Mouse (Mus musculus) midbrain, embryonic 15.5 days (tissue): ENCODE data around the gene Cacna2d3. TPM values are rescaled to one million over a fixed set of nuclear protein-coding genes. Genes with fewer than 3 reads are reported as not detected.

Experiments
- ATAC-seq: fragments of 200-750 bp; cut with Nextera tagmentation; replicated peaks from 2 replicates; pipeline ENCODE4 v1.8.0; 2017; ENCODE audit warnings: moderate TSS enrichment
- H3K27ac ChIP-seq: fragments of 300-500 bp; sonication (generic); 2 replicates; pipeline ENCODE4 v1.5.1; 2015; ENCODE audit warnings: mild to moderate bottlenecking, inconsistent platforms
- H3K27me3 ChIP-seq: fragments of 300-500 bp; sonication (generic); replicated peaks from 2 replicates; pipeline ENCODE4 v1.6.1; 2015; ENCODE audit warnings: inconsistent platforms
- H3K36me3 ChIP-seq: fragments of 300-500 bp; sonication (generic); replicated peaks from 2 replicates; pipeline ENCODE4 v1.6.1; 2015; ENCODE audit warnings: inconsistent platforms
- H3K4me1 ChIP-seq: fragments of 300-500 bp; sonication (generic); 2 replicates; pipeline ENCODE4 v1.6.1; 2015; ENCODE audit warnings: inconsistent platforms
- H3K4me2 ChIP-seq: fragments of 300-500 bp; sonication (generic); 2 replicates; pipeline ENCODE4 v1.6.1; 2015; ENCODE audit warnings: inconsistent platforms, mild to moderate bottlenecking, moderate library complexity
- H3K4me3 ChIP-seq: fragments of 300-500 bp; sonication (generic); 2 replicates; pipeline ENCODE4 v1.5.1; 2015; ENCODE audit warnings: mild to moderate bottlenecking, inconsistent platforms
- H3K9ac ChIP-seq: fragments of 300-500 bp; sonication (generic); 2 replicates; pipeline ENCODE4 v1.6.1; 2015; ENCODE audit warnings: mild to moderate bottlenecking, inconsistent platforms
- H3K9me3 ChIP-seq: fragments of 300-500 bp; sonication (generic); 2 replicates; pipeline ENCODE4 v1.6.1; 2016; ENCODE audit warnings: inconsistent platforms
- WGBS: fragments of 180-500 bp; shearing (Covaris S2); methylation state at CpG from one replicate; pipeline ENCODE4 v1.1.7; 2015; ENCODE audit warnings: mixed read lengths; 5-methylcytosine and 5-hydroxymethylcytosine counted together
- polyA plus RNA-seq: library from polyadenylated mRNA; unstranded; fragments of >200 nt; fragmentation: Nextera tagmentation; extraction: Ambion mirVana; gene quantifications from 2 replicates; pipeline ENCODE4 v1.2.1, GENCODE M21; 2015

Gene Cacna2d3
- polyA plus RNA-seq, 1 experiment from 2014 or later = 41.9 TPM

GRCm38 (mm10) chr14:28948019-28948850 is 773.4 kb downstream of the Cacna2d3 start:
- Histone ChIP-seq H3K27me3 (no peaks in the 10 kb centered on the region), H3K27ac (no peak overlapping the region), H3K4me3 (no peak overlapping the region), H3K36me3 (no peaks in the 10 kb centered on the region), H3K4me1 (no peaks in the 10 kb centered on the region; the same call in 1 of the 2 replicates), H3K9ac (no peak overlapping the region), H3K4me2 (no peak overlapping the region), H3K9me3 (no peaks in the 10 kb centered on the region)
- WGBS = 49% methylated on average over 7 of the region's 7 CpGs
- ATAC-seq = no peak

GRCm38 (mm10) chr14:28932746-28933293 is 788.8 kb downstream of the Cacna2d3 start:
- no peaks in the 10 kb centered on the region for H3K36me3 ChIP-seq

GRCm38 (mm10) chr14:28923180-28923961 is 798.3 kb downstream of the Cacna2d3 start:
- Histone ChIP-seq H3K36me3 (no peaks in the 10 kb centered on the region), H3K4me2 (no peak overlapping the region)

More at GRCm38 (mm10) chr14:28932746-28933293, 788.8 kb downstream of the Cacna2d3 start:
- ATAC-seq = no peak
- H3K4me1 ChIP-seq = no peaks in the 10 kb centered on the region
- H3K27ac ChIP-seq = no peak overlapping the region
- no peak overlapping the region for H3K9ac ChIP-seq
- no peaks in the 10 kb centered on the region for H3K27me3 ChIP-seq
- no peak overlapping the region for H3K4me2 ChIP-seq
- H3K9me3 ChIP-seq = no peaks in the 10 kb centered on the region
- no peak overlapping the region for H3K4me3 ChIP-seq
- 95% methylated on average over 1 of the region's 1 CpGs for WGBS

GRCm38 (mm10) chr14:28918871-28919270 is 802.8 kb downstream of the Cacna2d3 start:
- Histone ChIP-seq H3K4me1 (no peaks in the 10 kb centered on the region; the same call in 1 of the 2 replicates), H3K36me3 (no peaks in the 10 kb centered on the region), H3K9ac (no peak overlapping the region), H3K27me3 (no peaks in the 10 kb centered on the region), H3K9me3 (no peaks in the 10 kb centered on the region), H3K4me2 (no peak overlapping the region), H3K27ac (no peak overlapping the region), H3K4me3 (no peak overlapping the region)
- 80% methylated on average over 5 of the region's 5 CpGs for WGBS
- no peak for ATAC-seq

More at GRCm38 (mm10) chr14:28923180-28923961, 798.3 kb downstream of the Cacna2d3 start:
- WGBS = 76% methylated on average over 12 of the region's 12 CpGs
- no peak overlapping the region for H3K9ac ChIP-seq
- H3K27me3 ChIP-seq = no peaks in the 10 kb centered on the region
- no peak overlapping the region for H3K4me3 ChIP-seq
- no peaks in the 10 kb centered on the region; the same call in 1 of the 2 replicates for H3K4me1 ChIP-seq
- no peak for ATAC-seq
- no peaks in the 10 kb centered on the region for H3K9me3 ChIP-seq
- H3K27ac ChIP-seq = no peak overlapping the region

- no peak overlapping the region for H3K4me3 ChIP-seq
- H3K4me1 ChIP-seq = no peaks in the 10 kb centered on the region
- WGBS = 42% methylated on average over 1 of the region's 1 CpGs
- no peak overlapping the region for H3K9ac ChIP-seq
- H3K4me2 ChIP-seq = no peak overlapping the region
- no peaks in the 10 kb centered on the region for H3K9me3 ChIP-seq
- no peaks in the 10 kb centered on the region for H3K27me3 ChIP-seq
- H3K27ac ChIP-seq = no peak overlapping the region
- ATAC-seq = no peak
- no peaks in the 10 kb centered on the region for H3K36me3 ChIP-seq
Measured at GRCm38 (mm10) chr14:28915004-28915403, 806.7 kb downstream of the Cacna2d3 start.

- H3K27ac ChIP-seq = no peak overlapping the region
- no peaks in the 10 kb centered on the region for H3K36me3 ChIP-seq
- no peak overlapping the region for H3K4me3 ChIP-seq
- no peaks in the 10 kb centered on the region for H3K4me1 ChIP-seq
- ATAC-seq = no peak
- H3K27me3 ChIP-seq = no peaks in the 10 kb centered on the region
- no peak overlapping the region for H3K4me2 ChIP-seq
- H3K9me3 ChIP-seq = no peaks in the 10 kb centered on the region
- WGBS = 86% methylated on average over 6 of the region's 6 CpGs
- no peak overlapping the region for H3K9ac ChIP-seq
Measured at GRCm38 (mm10) chr14:28907659-28908058, 814.0 kb downstream of the Cacna2d3 start.

- H3K36me3 ChIP-seq = no peaks in the 10 kb centered on the region
- 75% methylated on average over 3 of the region's 3 CpGs for WGBS
Measured at GRCm38 (mm10) chr14:28892530-28892929, 829.1 kb downstream of the Cacna2d3 start.

GRCm38 (mm10) chr14:28887373-28887772 is 834.3 kb downstream of the Cacna2d3 start:
- H3K27me3 ChIP-seq = no peaks in the 10 kb centered on the region
- WGBS = 95% methylated on average over 1 of the region's 1 CpGs
- H3K27ac ChIP-seq = no peak overlapping the region
- no peak overlapping the region for H3K4me2 ChIP-seq
- no peaks in the 10 kb centered on the region for H3K4me1 ChIP-seq
- no peaks in the 10 kb centered on the region for H3K36me3 ChIP-seq
- ATAC-seq = no peak
- H3K4me3 ChIP-seq = no peak overlapping the region
- no peak overlapping the region for H3K9ac ChIP-seq
- H3K9me3 ChIP-seq = no peaks in the 10 kb centered on the region

More at GRCm38 (mm10) chr14:28892530-28892929, 829.1 kb downstream of the Cacna2d3 start:
- H3K27me3 ChIP-seq = no peaks in the 10 kb centered on the region
- H3K4me2 ChIP-seq = no peak overlapping the region
- no peaks in the 10 kb centered on the region for H3K9me3 ChIP-seq
- H3K4me1 ChIP-seq = no peaks in the 10 kb centered on the region
- H3K4me3 ChIP-seq = no peak overlapping the region
- ATAC-seq = no peak
- no peak overlapping the region for H3K9ac ChIP-seq
- no peak overlapping the region for H3K27ac ChIP-seq

GRCm38 (mm10) chr14:28886661-28887060 is 835.0 kb downstream of the Cacna2d3 start:
- no peaks in the 10 kb centered on the region for H3K27me3 ChIP-seq
- H3K9ac ChIP-seq = no peak overlapping the region
- no peaks in the 10 kb centered on the region for H3K9me3 ChIP-seq
- H3K4me2 ChIP-seq = no peak overlapping the region
- no peak overlapping the region for H3K27ac ChIP-seq
- 94% methylated on average over 4 of the region's 4 CpGs for WGBS
- no peaks in the 10 kb centered on the region for H3K36me3 ChIP-seq
- ATAC-seq = no peak
- no peak overlapping the region for H3K4me3 ChIP-seq
- no peaks in the 10 kb centered on the region for H3K4me1 ChIP-seq

- Histone ChIP-seq H3K36me3 (no peaks in the 10 kb centered on the region), H3K4me3 (no peak overlapping the region), H3K4me1 (no peaks in the 10 kb centered on the region), H3K4me2 (no peak overlapping the region), H3K27me3 (no peaks in the 10 kb centered on the region), H3K9me3 (no peaks in the 10 kb centered on the region), H3K27ac (no peak overlapping the region), H3K9ac (no peak overlapping the region)
- ATAC-seq = no peak
- WGBS = 85% methylated on average over 6 of the region's 6 CpGs
Measured at GRCm38 (mm10) chr14:28870983-28871382, 850.7 kb downstream of the Cacna2d3 start.

GRCm38 (mm10) chr14:28870382-28870781 is 851.3 kb downstream of the Cacna2d3 start:
- no peak for ATAC-seq
- Histone ChIP-seq H3K36me3 (no peaks in the 10 kb centered on the region), H3K9ac (no peak overlapping the region), H3K4me2 (no peak overlapping the region), H3K4me1 (no peaks in the 10 kb centered on the region), H3K4me3 (no peak overlapping the region), H3K27ac (no peak overlapping the region), H3K9me3 (no peaks in the 10 kb centered on the region), H3K27me3 (no peaks in the 10 kb centered on the region)
- 93% methylated on average over 5 of the region's 5 CpGs for WGBS

- Histone ChIP-seq H3K27ac (peak overlapping the region; percentile 38; the same call in 1 of the 2 replicates), H3K36me3 (no peaks in the 10 kb centered on the region), H3K4me1 (no peaks in the 10 kb centered on the region), H3K9me3 (0 out of 2 replicates have a peak, but pooled peaks cover 3% of the 10 kb centered on the region), H3K9ac (no peak overlapping the region), H3K4me2 (no peak overlapping the region), H3K27me3 (no peaks in the 10 kb centered on the region), H3K4me3 (no peak overlapping the region)
- WGBS = 27% methylated on average over 4 of the region's 4 CpGs
- no peak for ATAC-seq
Measured at GRCm38 (mm10) chr14:28864925-28865324, 856.7 kb downstream of the Cacna2d3 start.
